Mouse (Mus musculus) limb, embryonic 11.5 days (tissue): ENCODE data around the gene Zfyve27. TPM values are rescaled to one million over a fixed set of nuclear protein-coding genes. Genes with fewer than 3 reads are reported as not detected.

ENCODE experiments used
- ATAC-seq: fragments of 200-750 bp; cut with Nextera tagmentation; 2 replicates; pipeline ENCODE4 v1.8.0; 2017; ENCODE audit warnings: low read depth; ENCODE audit not compliant: insufficient number of reproducible peaks, low FRiP score, low TSS enrichment
- DNase-seq: peaks from one replicate; pipeline ENCODE4 v3.0.0-alpha.2; 2015; ENCODE audit warnings: low spot score
- H3K27ac ChIP-seq: fragments of 300-500 bp; sonication (generic); replicated peaks from 2 replicates; pipeline ENCODE4 v1.5.1; 2014; ENCODE audit warnings: low read depth, mild to moderate bottlenecking, low read length
- H3K27me3 ChIP-seq: fragments of 300-500 bp; sonication (generic); 2 replicates; pipeline ENCODE4 v1.6.1; 2014; ENCODE audit warnings: mild to moderate bottlenecking, low read length, mixed read lengths; ENCODE audit not compliant: control insufficient read depth, insufficient read depth
- H3K36me3 ChIP-seq: fragments of 300-500 bp; sonication (generic); 2 replicates; pipeline ENCODE4 v1.6.1; 2014; ENCODE audit warnings: mild to moderate bottlenecking, low read length, moderate library complexity, mixed read lengths; ENCODE audit not compliant: control insufficient read depth, insufficient read depth
- H3K4me1 ChIP-seq: fragments of 300-500 bp; sonication (generic); 2 replicates; pipeline ENCODE4 v1.6.1; 2014; ENCODE audit warnings: low read length, mixed read lengths; ENCODE audit not compliant: control insufficient read depth, insufficient read depth
- H3K4me2 ChIP-seq: fragments of 300-500 bp; sonication (generic); 2 replicates; pipeline ENCODE4 v1.6.1; 2014; ENCODE audit warnings: low read depth, mild to moderate bottlenecking, moderate library complexity; ENCODE audit not compliant: severe bottlenecking
- H3K4me3 ChIP-seq: fragments of 300-500 bp; sonication (generic); 2 replicates; pipeline ENCODE4 v1.5.1; 2014; ENCODE audit warnings: low read depth, low read length
- H3K9ac ChIP-seq: fragments of 300-500 bp; sonication (generic); 2 replicates; pipeline ENCODE4 v1.6.1; 2014; ENCODE audit warnings: mild to moderate bottlenecking, low read length
- H3K9me3 ChIP-seq: fragments of 300-500 bp; sonication (generic); 2 replicates; pipeline ENCODE4 v1.6.1; 2016; ENCODE audit warnings: low read length; ENCODE audit not compliant: control insufficient read depth
- WGBS: fragments of 180-500 bp; shearing (Covaris S2); extraction: QIAGEN DNeasy Blood & Tissue Kit; methylation state at CpG from one replicate; pipeline ENCODE4 v1.1.7; 2014; 5-methylcytosine and 5-hydroxymethylcytosine counted together
- polyA plus RNA-seq: library from polyadenylated mRNA; unstranded; fragments of >200 nt; fragmentation: Nextera tagmentation; extraction: Ambion mirVana; gene quantifications from 2 replicates; pipeline ENCODE4 v1.2.1, GENCODE M21; 2014

Zfyve27 gene
- polyA plus RNA-seq, 1 experiment from 2014 or later = 11.7 TPM

GRCm38 (mm10) chr19:42145731-42146130 is 18.0 kb upstream of the Zfyve27 start:
- peaks cover 12% of the 10 kb centered on the region; the same call in 1 of the 2 replicates for H3K4me1 ChIP-seq
- no peaks in the 10 kb centered on the region for H3K27me3 ChIP-seq
- no peaks in the 10 kb centered on the region for H3K36me3 ChIP-seq
- no peak for ATAC-seq
- no peak for DNase-seq
- 94% methylated on average over 2 of the region's 2 CpGs for WGBS
- no peak overlapping the region for H3K4me3 ChIP-seq
- H3K9ac ChIP-seq = no peak overlapping the region
- no peaks in the 10 kb centered on the region for H3K9me3 ChIP-seq
- no peak overlapping the region for H3K27ac ChIP-seq
- H3K4me2 ChIP-seq = no peak overlapping the region

GRCm38 (mm10) chr19:42146276-42147010 is 17.3 kb upstream of the Zfyve27 start:
- Histone ChIP-seq H3K4me2 (no peak overlapping the region; the same call in 1 of the 2 replicates), H3K9ac (peak overlapping the region; percentile 70; the same call in 1 of the 2 replicates), H3K27ac (no peak overlapping the region), H3K36me3 (no peaks in the 10 kb centered on the region), H3K27me3 (no peaks in the 10 kb centered on the region), H3K4me3 (no peak overlapping the region), H3K4me1 (peaks cover 12% of the 10 kb centered on the region; the same call in 1 of the 2 replicates), H3K9me3 (no peaks in the 10 kb centered on the region)
- DNase-seq (no peak), ATAC-seq (no peak)
- 89% methylated on average over 9 of the region's 9 CpGs for WGBS

- peaks cover 15% of the 10 kb centered on the region; the same call in 1 of the 2 replicates for H3K4me1 ChIP-seq
- DNase-seq (peak; percentile 78), ATAC-seq (0 out of 2 replicates have a peak, but pooled peaks have one; percentile 58)
- peak within 1 kb of the TSS; percentile 70 for H3K9ac ChIP-seq
- peak within 1 kb of the TSS; percentile 64 for H3K4me3 ChIP-seq
- no peaks in the 10 kb centered on the region for H3K9me3 ChIP-seq
- H3K27ac ChIP-seq = peak within 1 kb of the TSS; percentile 64
- under 1% methylated on average over 44 of the region's 57 CpGs for WGBS
- H3K27me3 ChIP-seq = no peaks in the 10 kb centered on the region
- peak within 1 kb of the TSS; percentile 90 for H3K4me2 ChIP-seq
- H3K36me3 ChIP-seq = no peaks in the 10 kb centered on the region
Measured at GRCm38 (mm10) chr19:42147170-42147768, 16.5 kb upstream of the Zfyve27 start, which contains the start of gene Marveld1. Marveld1 (plus strand) TSS chr19:42147400.

GRCm38 (mm10) chr19:42147769-42148568 is 15.8 kb upstream of the Zfyve27 start:
- DNase-seq (peak; percentile 75), ATAC-seq (0 out of 2 replicates have a peak, but pooled peaks have one; percentile 22)
- peak overlapping the region; percentile 64 for H3K27ac ChIP-seq
- peaks cover 15% of the 10 kb centered on the region; the same call in 1 of the 2 replicates for H3K4me1 ChIP-seq
- peak overlapping the region; percentile 70 for H3K9ac ChIP-seq
- H3K4me3 ChIP-seq = peak overlapping the region; percentile 64
- no peaks in the 10 kb centered on the region for H3K9me3 ChIP-seq
- WGBS = under 1% methylated on average over 63 of the region's 63 CpGs
- no peaks in the 10 kb centered on the region for H3K36me3 ChIP-seq
- no peaks in the 10 kb centered on the region for H3K27me3 ChIP-seq
- H3K4me2 ChIP-seq = peak overlapping the region; percentile 90

GRCm38 (mm10) chr19:42148569-42148860 is 15.2 kb upstream of the Zfyve27 start:
- WGBS = 13% methylated on average over 7 of the region's 7 CpGs
- peak overlapping the region; percentile 70 for H3K9ac ChIP-seq
- no peaks in the 10 kb centered on the region for H3K9me3 ChIP-seq
- H3K4me2 ChIP-seq = peak overlapping the region; percentile 90
- H3K27me3 ChIP-seq = no peaks in the 10 kb centered on the region
- ATAC-seq (no peak), DNase-seq (no peak)
- peaks cover 15% of the 10 kb centered on the region; the same call in 1 of the 2 replicates for H3K4me1 ChIP-seq
- no peaks in the 10 kb centered on the region for H3K36me3 ChIP-seq
- H3K4me3 ChIP-seq = peak overlapping the region; percentile 64
- no peak overlapping the region for H3K27ac ChIP-seq

- H3K27me3 ChIP-seq = no peaks in the 10 kb centered on the region
- ATAC-seq = no peak
- no peak overlapping the region for H3K9ac ChIP-seq
- H3K9me3 ChIP-seq = no peaks in the 10 kb centered on the region
- H3K36me3 ChIP-seq = no peaks in the 10 kb centered on the region
- peaks cover 15% of the 10 kb centered on the region; the same call in 1 of the 2 replicates for H3K4me1 ChIP-seq
- H3K4me2 ChIP-seq = no peak overlapping the region
- H3K27ac ChIP-seq = no peak overlapping the region
- H3K4me3 ChIP-seq = no peak overlapping the region
- WGBS = 5% methylated on average over 6 of the region's 6 CpGs
- DNase-seq = peak; percentile 88
Measured at GRCm38 (mm10) chr19:42151990-42152389, 11.8 kb upstream of the Zfyve27 start.

GRCm38 (mm10) chr19:42157493-42158237 is 6.1 kb upstream of the Zfyve27 start:
- no peak overlapping the region for H3K9ac ChIP-seq
- H3K9me3 ChIP-seq = no peaks in the 10 kb centered on the region
- WGBS = 52% methylated on average over 12 of the region's 12 CpGs
- ATAC-seq = no peak
- H3K4me2 ChIP-seq = no peak overlapping the region
- no peak overlapping the region for H3K27ac ChIP-seq
- H3K4me3 ChIP-seq = no peak overlapping the region
- H3K36me3 ChIP-seq = no peaks in the 10 kb centered on the region
- no peaks in the 10 kb centered on the region for H3K4me1 ChIP-seq
- no peaks in the 10 kb centered on the region for H3K27me3 ChIP-seq
- DNase-seq = no peak
